Mouse (Mus musculus): ENCODE measurements around the gene Gpr132.

GRCm38 (mm10) chr12:112854610-112855333 lies 13.3 kb downstream of the Gpr132 start:
- TF ChIP-seq TCF12 (IDR thresholded peaks at IDR 0.05; ENCODE audit: insufficient read depth, poor library complexity, severe bottlenecking): no peak
- no peak for TF ChIP-seq POLR2A (IDR thresholded peaks at IDR 0.05; ENCODE audit: insufficient read length, low read depth)
- TF ChIP-seq MAX (IDR thresholded peaks at IDR 0.05; ENCODE audit: low read depth): no peak
- peak; percentile 54 for TF ChIP-seq USF1 (IDR thresholded peaks at IDR 0.05; ENCODE audit: low read depth)
- TF ChIP-seq MYOD1 (IDR thresholded peaks at IDR 0.05; ENCODE audit: control insufficient read depth in 1 of 3, insufficient read length in 2 of 3, low read depth in 2 of 3): no peak
- no peak for TF ChIP-seq MYOG (IDR thresholded peaks at IDR 0.05; ENCODE audit: control insufficient read depth in 1 of 3, insufficient read depth in 1 of 3, insufficient read length in 2 of 3, low read depth in 2 of 3)

All from myocyte (in vitro differentiated cells).